Mouse (Mus musculus) limb, embryonic 11.5 days (tissue): ENCODE results near the gene Npdc1. TPM values are rescaled to one million over a fixed set of nuclear protein-coding genes. Genes with fewer than 3 reads are reported as not detected.

Source experiments
- ATAC-seq: fragments of 200-750 bp; cut with Nextera tagmentation; 2 replicates; pipeline ENCODE4 v1.8.0; 2017; ENCODE audit warnings: low read depth; ENCODE audit not compliant: insufficient number of reproducible peaks, low FRiP score, low TSS enrichment
- DNase-seq: peaks from one replicate; pipeline ENCODE4 v3.0.0-alpha.2; 2015; ENCODE audit warnings: low spot score
- H3K27ac ChIP-seq: fragments of 300-500 bp; sonication (generic); replicated peaks from 2 replicates; pipeline ENCODE4 v1.5.1; 2014; ENCODE audit warnings: low read depth, mild to moderate bottlenecking, low read length
- H3K27me3 ChIP-seq: fragments of 300-500 bp; sonication (generic); 2 replicates; pipeline ENCODE4 v1.6.1; 2014; ENCODE audit warnings: mild to moderate bottlenecking, low read length, mixed read lengths; ENCODE audit not compliant: control insufficient read depth, insufficient read depth
- H3K36me3 ChIP-seq: fragments of 300-500 bp; sonication (generic); 2 replicates; pipeline ENCODE4 v1.6.1; 2014; ENCODE audit warnings: mild to moderate bottlenecking, low read length, moderate library complexity, mixed read lengths; ENCODE audit not compliant: control insufficient read depth, insufficient read depth
- H3K4me1 ChIP-seq: fragments of 300-500 bp; sonication (generic); 2 replicates; pipeline ENCODE4 v1.6.1; 2014; ENCODE audit warnings: low read length, mixed read lengths; ENCODE audit not compliant: control insufficient read depth, insufficient read depth
- H3K4me2 ChIP-seq: fragments of 300-500 bp; sonication (generic); 2 replicates; pipeline ENCODE4 v1.6.1; 2014; ENCODE audit warnings: low read depth, mild to moderate bottlenecking, moderate library complexity; ENCODE audit not compliant: severe bottlenecking
- H3K4me3 ChIP-seq: fragments of 300-500 bp; sonication (generic); 2 replicates; pipeline ENCODE4 v1.5.1; 2014; ENCODE audit warnings: low read depth, low read length
- H3K9ac ChIP-seq: fragments of 300-500 bp; sonication (generic); 2 replicates; pipeline ENCODE4 v1.6.1; 2014; ENCODE audit warnings: mild to moderate bottlenecking, low read length
- H3K9me3 ChIP-seq: fragments of 300-500 bp; sonication (generic); 2 replicates; pipeline ENCODE4 v1.6.1; 2016; ENCODE audit warnings: low read length; ENCODE audit not compliant: control insufficient read depth
- WGBS: fragments of 180-500 bp; shearing (Covaris S2); extraction: QIAGEN DNeasy Blood & Tissue Kit; methylation state at CpG from one replicate; pipeline ENCODE4 v1.1.7; 2014; 5-methylcytosine and 5-hydroxymethylcytosine counted together
- microRNA-seq: library from miRNA; unstranded; fragments of <30 nt; microRNA quantifications from one replicate; pipeline ENCODE4, GENCODE M21; 2016
- polyA plus RNA-seq: library from polyadenylated mRNA; unstranded; fragments of >200 nt; fragmentation: Nextera tagmentation; extraction: Ambion mirVana; gene quantifications from 2 replicates; pipeline ENCODE4 v1.2.1, GENCODE M21; 2014

Gene Npdc1
- polyA plus RNA-seq, 1 experiment from 2014 or later: 6.1 TPM

DNA sequence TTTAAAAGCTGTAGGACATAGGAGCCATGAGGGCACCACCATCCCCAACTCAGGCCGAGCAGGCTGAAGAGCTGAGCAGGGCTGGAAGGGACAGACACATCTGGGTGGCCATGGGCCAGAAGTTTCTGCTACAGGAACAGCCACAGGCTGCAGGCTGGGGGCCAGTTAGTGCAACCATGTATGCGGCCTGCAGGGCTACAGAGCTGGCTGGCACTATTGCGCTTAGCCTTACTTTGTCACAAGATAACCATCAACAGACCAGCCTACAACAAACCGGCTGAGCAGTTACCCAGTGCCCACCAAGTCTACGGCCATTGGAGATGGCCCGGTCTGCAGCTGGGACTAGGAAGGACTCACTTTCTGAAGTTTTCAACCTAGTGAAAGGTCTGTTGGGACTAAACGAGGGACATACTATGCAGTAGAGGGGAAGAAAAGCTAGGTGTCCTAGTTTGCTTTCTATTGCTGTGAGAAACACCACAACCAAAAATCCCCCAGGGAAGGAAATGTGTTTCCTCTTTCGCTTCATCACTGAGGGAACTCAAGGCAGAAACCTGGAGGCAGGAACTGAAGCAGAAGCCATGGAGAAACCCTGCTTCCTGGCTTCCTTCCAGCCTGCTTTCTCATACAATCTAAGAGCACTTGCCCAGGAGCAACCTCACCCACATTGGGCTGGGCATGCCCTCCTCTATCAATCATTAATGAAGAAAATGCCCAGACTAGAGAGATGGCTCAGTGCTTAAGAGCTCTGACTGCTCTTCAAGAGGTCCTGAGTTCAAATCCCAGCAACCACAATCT lies 51.9 kb downstream of the Npdc1 start:
- no peaks in the 10 kb centered on the region for H3K9me3 ChIP-seq
- no peaks in the 10 kb centered on the region for H3K27me3 ChIP-seq
- no peaks in the 10 kb centered on the region for H3K4me1 ChIP-seq
- H3K4me2 ChIP-seq: no peak overlapping the region
- H3K9ac ChIP-seq: no peak overlapping the region
- no peak overlapping the region for H3K27ac ChIP-seq
- ATAC-seq (no peak), DNase-seq (no peak)
- H3K36me3 ChIP-seq: no peaks in the 10 kb centered on the region
- 87% methylated on average over 8 of the region's 8 CpGs for WGBS
- H3K4me3 ChIP-seq: no peak overlapping the region

DNA sequence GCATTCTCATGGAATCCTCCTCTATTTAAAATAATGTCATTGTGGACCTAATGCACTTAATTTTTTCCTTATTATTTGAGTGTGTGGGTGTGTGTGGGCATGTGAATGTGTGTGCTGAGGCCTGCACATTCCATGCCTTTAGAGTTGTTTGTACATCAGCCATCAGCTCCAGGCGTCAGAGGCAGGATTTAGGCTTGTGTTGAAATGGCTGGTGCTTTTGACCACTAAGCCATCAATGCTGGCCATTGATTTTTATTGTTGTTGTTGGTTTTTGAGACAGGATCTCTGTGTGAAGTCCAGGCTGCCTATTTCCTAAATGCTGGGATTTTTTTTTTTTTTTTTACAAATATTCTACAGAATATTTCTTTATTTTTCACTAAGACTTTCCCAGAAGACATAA lies 53.8 kb downstream of the Npdc1 start:
- no peak for DNase-seq
- H3K4me1 ChIP-seq: no peaks in the 10 kb centered on the region
- H3K4me3 ChIP-seq: no peak overlapping the region
- H3K36me3 ChIP-seq: no peaks in the 10 kb centered on the region
- WGBS: 59% methylated on average over 1 of the region's 1 CpGs
- no peak overlapping the region for H3K27ac ChIP-seq
- H3K9me3 ChIP-seq: no peaks in the 10 kb centered on the region
- H3K9ac ChIP-seq: no peak overlapping the region
- ATAC-seq: no peak
- no peak overlapping the region for H3K4me2 ChIP-seq
- no peaks in the 10 kb centered on the region for H3K27me3 ChIP-seq

DNA sequence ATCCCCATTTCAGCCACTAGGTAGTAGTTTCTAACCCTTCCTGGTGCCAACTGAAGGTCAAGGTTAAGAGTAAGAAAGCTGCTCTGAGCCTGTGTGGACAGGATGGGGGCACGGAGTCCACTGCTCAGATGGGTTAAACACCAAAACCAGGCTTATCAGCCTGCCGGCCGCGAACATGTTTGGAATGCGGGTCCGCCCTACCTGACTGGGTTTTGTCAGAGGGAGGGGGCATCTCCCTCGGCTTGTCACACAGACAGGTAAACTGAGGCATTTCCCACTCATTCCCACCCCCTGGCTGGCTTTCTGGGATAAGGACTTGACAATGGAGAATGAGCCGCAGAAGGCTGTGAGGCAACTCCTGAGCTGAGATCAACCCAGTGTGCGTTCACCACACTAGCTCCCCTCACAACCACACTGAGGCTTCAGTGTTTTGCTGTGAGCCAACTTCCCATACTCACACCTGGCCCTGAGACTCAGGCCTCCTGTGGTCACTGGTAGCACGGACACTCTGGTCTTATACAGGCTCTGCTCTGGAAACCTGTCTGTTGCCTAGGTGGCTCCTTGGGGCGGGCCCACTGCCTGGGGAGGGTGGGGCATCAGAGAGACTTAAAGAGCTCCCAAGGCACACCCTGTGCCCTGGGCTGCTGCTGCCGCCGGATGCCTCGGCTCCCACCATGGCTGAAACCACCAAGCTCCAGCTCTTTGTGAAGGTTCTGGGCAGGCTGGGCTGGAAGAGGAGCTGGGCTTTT lies 57.2 kb downstream of the Npdc1 start, which contains the start of gene Clic3:
Gene Clic3 (plus strand): TSS at position 634 of the 749 bp plus-strand sequence.
- no peak within 1 kb of the TSS for H3K4me2 ChIP-seq
- H3K27ac ChIP-seq: no peak within 1 kb of the TSS
- DNase-seq (no peak), ATAC-seq (no peak)
- no peaks in the 10 kb centered on the region for H3K27me3 ChIP-seq
- H3K4me1 ChIP-seq: peaks cover 4% of the 10 kb centered on the region
- no peak within 1 kb of the TSS for H3K4me3 ChIP-seq
- no peaks in the 10 kb centered on the region for H3K9me3 ChIP-seq
- no peak within 1 kb of the TSS for H3K9ac ChIP-seq
- H3K36me3 ChIP-seq: no peaks in the 10 kb centered on the region; the same call in 1 of the 2 replicates
- WGBS: 57% methylated on average over 14 of the region's 14 CpGs

DNA sequence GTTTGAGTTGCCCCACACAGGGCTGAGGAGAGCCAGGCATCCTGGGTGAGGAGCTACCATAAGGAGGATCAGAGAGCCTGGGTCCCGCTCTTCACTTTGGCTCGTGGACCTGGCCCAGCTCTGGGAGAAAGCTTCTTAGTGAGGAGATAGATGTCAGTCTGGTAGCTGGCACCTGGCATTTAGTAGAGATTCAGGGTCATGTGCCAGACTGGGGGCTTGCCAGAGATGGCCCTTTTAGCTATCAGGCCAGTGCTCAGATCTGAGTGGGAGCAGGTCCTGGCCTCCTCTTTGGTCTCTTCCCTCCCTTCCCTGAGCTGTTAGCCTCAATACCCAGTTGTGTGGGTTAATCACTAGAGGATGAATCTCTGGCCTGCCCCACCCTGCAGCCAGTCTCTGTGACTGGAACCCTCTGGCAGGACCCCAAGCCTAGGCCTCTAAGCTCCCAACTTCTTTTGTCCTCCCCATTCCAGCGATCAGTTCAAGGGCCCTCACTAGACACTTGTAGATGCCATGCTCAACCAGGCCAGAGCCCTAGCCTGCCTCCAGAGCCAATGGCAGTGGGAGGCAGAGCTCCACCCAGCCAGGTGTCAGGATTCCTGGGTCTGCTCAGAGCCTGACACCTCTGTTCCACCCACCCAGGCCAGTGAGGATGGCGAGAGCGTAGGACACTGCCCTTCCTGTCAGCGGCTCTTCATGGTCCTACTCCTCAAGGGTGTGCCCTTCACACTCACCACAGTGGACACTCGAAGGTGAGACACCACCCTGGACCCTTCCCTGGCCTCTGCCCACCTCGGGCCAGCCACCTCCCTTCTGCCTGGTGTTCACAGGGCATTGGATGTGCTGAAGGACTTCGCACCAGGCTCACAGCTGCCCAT lies 58.1 kb downstream of the Npdc1 start:
- no peak for DNase-seq
- Histone ChIP-seq H3K4me3 (no peak overlapping the region), H3K9me3 (no peaks in the 10 kb centered on the region), H3K9ac (no peak overlapping the region), H3K36me3 (no peaks in the 10 kb centered on the region; the same call in 1 of the 2 replicates), H3K27me3 (no peaks in the 10 kb centered on the region), H3K27ac (no peak overlapping the region), H3K4me2 (no peak overlapping the region), H3K4me1 (peaks cover 4% of the 10 kb centered on the region)
- ATAC-seq: no peak
- WGBS: 86% methylated on average over 9 of the region's 9 CpGs

DNA sequence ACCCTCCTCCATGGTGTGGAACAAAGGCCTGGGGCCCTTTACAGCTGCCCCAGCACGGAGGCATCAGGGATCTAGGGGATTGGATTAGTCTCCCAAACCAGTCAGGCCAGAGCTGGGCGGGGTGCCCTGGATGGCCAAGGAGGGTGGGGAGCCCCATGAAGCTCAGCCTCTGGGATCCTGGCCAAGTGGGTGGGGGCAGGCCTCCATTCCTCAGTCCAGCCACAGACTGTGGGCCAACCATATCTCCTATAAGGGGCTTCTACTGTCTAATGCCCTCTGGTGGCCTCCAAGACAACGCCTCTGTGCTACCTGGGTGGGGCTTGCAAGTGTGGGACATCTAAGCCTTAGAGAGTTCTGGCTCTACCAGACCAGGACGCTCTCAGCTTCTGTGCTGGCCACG lies 59.8 kb downstream of the Npdc1 start:
- ATAC-seq (no peak), DNase-seq (no peak)
- no peaks in the 10 kb centered on the region for H3K27me3 ChIP-seq
- 74% methylated on average over 5 of the region's 5 CpGs for WGBS
- H3K4me1 ChIP-seq: peaks cover 4% of the 10 kb centered on the region
- H3K27ac ChIP-seq: no peak overlapping the region
- no peaks in the 10 kb centered on the region; the same call in 1 of the 2 replicates for H3K36me3 ChIP-seq
- H3K4me3 ChIP-seq: no peak overlapping the region
- no peaks in the 10 kb centered on the region for H3K9me3 ChIP-seq
- no peak overlapping the region for H3K9ac ChIP-seq
- no peak overlapping the region for H3K4me2 ChIP-seq

Small RNA genes lying within 50 kb of the gene (microRNA-seq; reads per million reads assigned to microRNA genes)
- not detected for gene Mir3087

Other genes with a start within 250 kb of the Npdc1 start
- 8.8 and 10.0 TPM in 2 replicates for gene Nrarp, start 218.6 kb upstream of the Npdc1 start, polyA plus RNA-seq
- 3.1 and 3.7 TPM in 2 replicates for gene Tor4a, start 202.5 kb upstream of the Npdc1 start, polyA plus RNA-seq
- gene Nelfb, start 187.9 kb upstream of the Npdc1 start, polyA plus RNA-seq: 103 and 106 TPM in 2 replicates
- gene Stpg3, start 184.7 kb upstream of the Npdc1 start, polyA plus RNA-seq: 0.19 TPM in 1 of 2 replicates, not detected in the other
- not detected in 2 replicates for gene Fam166a, start 180.6 kb upstream of the Npdc1 start, polyA plus RNA-seq
- gene Tubb4b, start 174.6 kb upstream of the Npdc1 start, polyA plus RNA-seq: 526 and 567 TPM in 2 replicates
- not detected in 2 replicates for gene Slc34a3, start 165.0 kb upstream of the Npdc1 start, polyA plus RNA-seq
- not detected in 2 replicates for gene Rnf224, start 162.6 kb upstream of the Npdc1 start, polyA plus RNA-seq
- gene Rnf208, start 157.1 kb upstream of the Npdc1 start, polyA plus RNA-seq: 6.5 and 8.8 TPM in 2 replicates
- gene Cysrt1, start 156.9 kb upstream of the Npdc1 start, polyA plus RNA-seq: not detected in 2 replicates
- gene AL732309.1, start 152.5 kb upstream of the Npdc1 start, polyA plus RNA-seq: 4.0 and 6.6 TPM in 2 replicates
- 11.1 and 14.6 TPM in 2 replicates for gene Tmem203, start 143.9 kb upstream of the Npdc1 start, polyA plus RNA-seq
- 5.6 and 5.7 TPM in 2 replicates for gene Tprn, start 136.7 kb upstream of the Npdc1 start, polyA plus RNA-seq
- gene Ssna1, start 126.9 kb upstream of the Npdc1 start, polyA plus RNA-seq: 237 and 242 TPM in 2 replicates
- gene Anapc2, start 126.9 kb upstream of the Npdc1 start, polyA plus RNA-seq: 118 and 120 TPM in 2 replicates
- gene Tmem210, start 111.2 kb upstream of the Npdc1 start, polyA plus RNA-seq: not detected in 2 replicates
- not detected in 2 replicates for gene Lrrc26, start 109.4 kb upstream of the Npdc1 start, polyA plus RNA-seq
- gene Grin1, start 80.2 kb upstream of the Npdc1 start, polyA plus RNA-seq: 0.60 and 1.4 TPM in 2 replicates
- 81.9 and 97.6 TPM in 2 replicates for gene Man1b1, start 67.0 kb upstream of the Npdc1 start, polyA plus RNA-seq
- 16.6 and 18.8 TPM in 2 replicates for gene Dpp7, start 43.0 kb upstream of the Npdc1 start, polyA plus RNA-seq
- 8.9 and 9.1 TPM in 2 replicates for gene Uap1l1, start 33.7 kb upstream of the Npdc1 start, polyA plus RNA-seq
- 63.0 and 69.4 TPM in 2 replicates for gene Sapcd2, start 27.0 kb upstream of the Npdc1 start, polyA plus RNA-seq
- gene Entpd2, start 3.5 kb upstream of the Npdc1 start, polyA plus RNA-seq: not detected in 2 replicates
- not detected in 2 replicates for gene Fut7, start 23.9 kb downstream of the Npdc1 start, polyA plus RNA-seq
- gene Abca2, start 29.4 kb downstream of the Npdc1 start, polyA plus RNA-seq: 3.1 and 3.8 TPM in 2 replicates
- gene Clic3, start 57.5 kb downstream of the Npdc1 start, polyA plus RNA-seq: 0.81 TPM in 1 of 2 replicates, not detected in the other
- 15.0 and 18.1 TPM in 2 replicates for gene Paxx, start 61.7 kb downstream of the Npdc1 start, polyA plus RNA-seq
- not detected in 2 replicates for gene Ptgds, start 70.7 kb downstream of the Npdc1 start, polyA plus RNA-seq
- gene Lcn12, start 94.6 kb downstream of the Npdc1 start, polyA plus RNA-seq: not detected in 2 replicates
- 68.0 and 72.3 TPM in 2 replicates for gene Fbxw5, start 101.4 kb downstream of the Npdc1 start, polyA plus RNA-seq
- 5.6 and 5.8 TPM in 2 replicates for gene C8g, start 102.4 kb downstream of the Npdc1 start, polyA plus RNA-seq
- 40.0 and 40.6 TPM in 2 replicates for gene Traf2, start 147.6 kb downstream of the Npdc1 start, polyA plus RNA-seq
- gene Edf1, start 158.5 kb downstream of the Npdc1 start, polyA plus RNA-seq: 324 and 330 TPM in 2 replicates
- 3.1 and 7.0 TPM in 2 replicates for gene Mamdc4, start 175.5 kb downstream of the Npdc1 start, polyA plus RNA-seq
- gene Phpt1, start 175.9 kb downstream of the Npdc1 start, polyA plus RNA-seq: 161 and 162 TPM in 2 replicates
- gene Ajm1, start 182.4 kb downstream of the Npdc1 start, polyA plus RNA-seq: 0.04 TPM in 1 of 2 replicates, not detected in the other
- 59.3 and 65.6 TPM in 2 replicates for gene Rabl6, start 209.2 kb downstream of the Npdc1 start, polyA plus RNA-seq
- gene Ccdc183, start 218.3 kb downstream of the Npdc1 start, polyA plus RNA-seq: 0.15 and 0.16 TPM in 2 replicates
- gene Tmem141, start 222.7 kb downstream of the Npdc1 start, polyA plus RNA-seq: 18.7 and 20.7 TPM in 2 replicates
- 0.35 and 0.54 TPM in 2 replicates for gene Fcna, start 228.7 kb downstream of the Npdc1 start, polyA plus RNA-seq